Mouse (Mus musculus) lung, postnatal 0 days (tissue): ENCODE results near the gene March1.
"Not testable (repeated sequence)": the region's sequence is repeated elsewhere in the genome, so short reads cannot be mapped to it uniquely, and the experiment has no call there.

Source experiments
- CTCF ChIP-seq: IDR thresholded peaks from 2 replicates; pipeline ENCODE4 v1.5.1; 2016; ENCODE audit warnings: antibody characterized with exemption, mild to moderate bottlenecking
- EP300 ChIP-seq: IDR thresholded peaks from 2 replicates; pipeline ENCODE4 v1.6.1; 2016; ENCODE audit warnings: antibody characterized with exemption, mild to moderate bottlenecking, control low read depth

DNA sequence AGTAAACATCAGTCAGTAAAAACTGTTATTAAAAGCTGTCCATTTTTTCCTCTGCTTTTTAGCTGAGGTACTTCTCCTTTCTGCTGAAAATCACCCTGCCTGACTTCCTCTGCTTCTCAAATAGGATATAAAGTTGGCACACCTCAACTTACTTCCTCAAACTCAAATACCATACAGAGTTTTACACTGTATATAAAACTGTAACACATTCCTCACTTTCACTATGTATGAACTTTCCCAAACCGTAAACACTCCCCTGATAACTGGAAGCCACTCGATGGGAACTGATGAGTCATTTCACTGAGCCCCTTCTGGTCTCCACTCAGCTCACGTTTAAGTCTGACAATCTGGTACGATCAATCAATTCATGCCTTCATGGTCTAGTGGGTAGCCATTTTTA lies 788.1 kb downstream of the March1 start:
- TF ChIP-seq EP300, CTCF: not testable (repeated sequence)
